Mouse (Mus musculus) right cerebral cortex, postnatal 36 days (tissue): ENCODE measurements around the gene Ferd3l.

Experiments used
- DNase-seq, 2 experiments: peaks; one replicate each; pipeline ENCODE4 v3.0.0; 2022; ENCODE audit warnings: low spot score in 2 of 2, mixed read lengths in 1 of 2

The Ferd3l gene

GRCm38 (mm10) chr12:33928331-33929192 is at the start of gene Ferd3l:
Gene Ferd3l, plus strand, starts transcription at chr12:33928425.
- no peak for DNase-seq

- DNase-seq, result no peak
These were observed 34.3 kb upstream of the Ferd3l start for GRCm38 (mm10) chr12:33893956-33894355.

GRCm38 (mm10) chr12:33894621-33895020 is 33.6 kb upstream of the Ferd3l start:
- no peak for DNase-seq

- DNase-seq, result no peak
These were observed 1.5 kb upstream of the Ferd3l start for GRCm38 (mm10) chr12:33926751-33927150.

- no peak for DNase-seq
These were observed 709 bp upstream of the Ferd3l start for GRCm38 (mm10) chr12:33927334-33928098.

- no peak for DNase-seq
These were observed 24.6 kb downstream of the Ferd3l start for GRCm38 (mm10) chr12:33952843-33953242.

GRCm38 (mm10) chr12:33954931-33955565 is 26.8 kb downstream of the Ferd3l start:
- DNase-seq, result no peak

GRCm38 (mm10) chr12:33955606-33956295 is 27.5 kb downstream of the Ferd3l start:
- no peak for DNase-seq

GRCm38 (mm10) chr12:33956576-33957399 is 28.6 kb downstream of the Ferd3l start:
- no peak for DNase-seq

GRCm38 (mm10) chr12:33957400-33958240 is 29.4 kb downstream of the Ferd3l start, which contains the start of gene Twist1:
Gene Twist1, plus strand, starts transcription at chr12:33957671.
- no peak for DNase-seq

- no peak for DNase-seq
These were observed 30.3 kb downstream of the Ferd3l start for GRCm38 (mm10) chr12:33958241-33959194.

GRCm38 (mm10) chr12:33959206-33959605 is 31.0 kb downstream of the Ferd3l start:
- no peak for DNase-seq

- DNase-seq, result no peak
These were observed 31.6 kb downstream of the Ferd3l start for GRCm38 (mm10) chr12:33959846-33960245.

- no peak for DNase-seq
These were observed 32.8 kb downstream of the Ferd3l start for GRCm38 (mm10) chr12:33961013-33961412.

- DNase-seq, result no peak
These were observed 34.0 kb downstream of the Ferd3l start for GRCm38 (mm10) chr12:33962118-33962772.

GRCm38 (mm10) chr12:33962773-33963130 is 34.5 kb downstream of the Ferd3l start:
- no peak for DNase-seq

- no peak for DNase-seq
These were observed 35.6 kb downstream of the Ferd3l start for GRCm38 (mm10) chr12:33963671-33964369.

- no peak for DNase-seq
These were observed 36.2 kb downstream of the Ferd3l start for GRCm38 (mm10) chr12:33964427-33964826.
